Comparison of ENCODE assay signal across 8 mouse cellular contexts in genomic region chrX:56731306-56732201, GRCm38 (mm10). TPM values are rescaled to one million over a fixed set of nuclear protein-coding genes. Genes with fewer than 3 reads are reported as not detected.
DNase-seq lines count a peak whose midpoint lies in the region; ATAC-seq and TF ChIP-seq lines count a peak whose summit lies in the region.
"Had no signal": no experiment of that assay in that cellular context is flagged by ENCODE, and none has a peak within 500 bp of the region (broad histone marks: within the 10 kb centered on the region; RNA-seq: fewer than 3 reads in every experiment).

Fhl1 (plus strand) TSS chrX:56731787.

- peak; percentile 94 for ATAC-seq in embryonic facial prominence, embryonic 14.5 days (ENCODE audit: low read depth)
- peak; percentile 90 for ATAC-seq in limb, embryonic 11.5 days (ENCODE audit: insufficient number of reproducible peaks, low FRiP score, low TSS enrichment, low read depth)
- ATAC-seq in midbrain, embryonic 14.5 days (ENCODE audit: low FRiP score, low TSS enrichment): peak; percentile 91
- ATAC-seq in stomach, embryonic 16.5 days (ENCODE audit: insufficient read depth, low FRiP score): peak; percentile 92

- H3K4me3 ChIP-seq in embryonic facial prominence, embryonic 14.5 days (ENCODE audit: low read depth, low read length): peak within 1 kb of the TSS; percentile 48
- peak within 1 kb of the TSS; percentile 52 for H3K4me3 ChIP-seq in heart, adult 2 months
- H3K4me3 ChIP-seq in kidney, adult 2 months (ENCODE audit: insufficient read depth, low read depth, low read length): peak within 1 kb of the TSS; percentile 93
- peak within 1 kb of the TSS; percentile 47 for H3K4me3 ChIP-seq in limb, embryonic 11.5 days (ENCODE audit: low read depth, low read length)
- H3K4me3 ChIP-seq in midbrain, embryonic 14.5 days (replicated peaks; ENCODE audit: low read depth, low read length): peak within 1 kb of the TSS; percentile 52
- H3K4me3 ChIP-seq in stomach, embryonic 16.5 days (replicated peaks; ENCODE audit: low read length): peak within 1 kb of the TSS; percentile 55

- 24% methylated on average over 10 of the region's 106 CpGs for WGBS in embryonic facial prominence, embryonic 14.5 days
- 16% methylated on average over 73 of the region's 106 CpGs for WGBS in heart, adult 2 months
- WGBS in kidney, adult 2 months: 3% methylated on average over 19 of the region's 106 CpGs
- 23% methylated on average over 28 of the region's 106 CpGs for WGBS in limb, embryonic 11.5 days
- WGBS in midbrain, embryonic 14.5 days: 20% methylated on average over 69 of the region's 106 CpGs
- WGBS in stomach, embryonic 16.5 days: 21% methylated on average over 53 of the region's 106 CpGs

- H3K9me3 ChIP-seq in embryonic facial prominence, embryonic 14.5 days (ENCODE audit: control insufficient read depth, low read length): no peaks in the 10 kb centered on the region
- H3K9me3 ChIP-seq in limb, embryonic 11.5 days (ENCODE audit: control insufficient read depth, low read length): no peaks in the 10 kb centered on the region
- H3K9me3 ChIP-seq in midbrain, embryonic 14.5 days (ENCODE audit: control insufficient read depth, low read length): no peaks in the 10 kb centered on the region
- no peaks in the 10 kb centered on the region for H3K9me3 ChIP-seq in stomach, embryonic 16.5 days (replicated peaks; ENCODE audit: control insufficient read depth, low read length)

- TF ChIP-seq CTCF in heart, adult 2 months (IDR thresholded peaks at IDR 0.05): no peak
- no peak for TF ChIP-seq CTCF in kidney, adult 2 months (conservative IDR thresholded peaks at IDR 0.05; ENCODE audit: insufficient read depth, insufficient read length, low read depth, low read length)

- no peak within 1 kb of the TSS; the same call in 1 of the 2 replicates for H3K27ac ChIP-seq in embryonic facial prominence, embryonic 14.5 days (replicated peaks; ENCODE audit: low read depth, low read length)
- H3K27ac ChIP-seq in heart, adult 2 months: peak within 1 kb of the TSS; percentile 83
- H3K27ac ChIP-seq in kidney, adult 2 months (ENCODE audit: insufficient read depth, low read depth, low read length): peak within 1 kb of the TSS; percentile 92
- no peak within 1 kb of the TSS for H3K27ac ChIP-seq in limb, embryonic 11.5 days (replicated peaks; ENCODE audit: low read depth, low read length)
- peak within 1 kb of the TSS; percentile 87 for H3K27ac ChIP-seq in midbrain, embryonic 14.5 days (replicated peaks; ENCODE audit: low read depth, low read length)
- H3K27ac ChIP-seq in stomach, embryonic 16.5 days (ENCODE audit: low read length): peak within 1 kb of the TSS; percentile 33; the same call in 1 of the 2 replicates
- H3K27ac ChIP-seq: macrophage had no signal

- peak within 1 kb of the TSS; percentile 66 for H3K9ac ChIP-seq in embryonic facial prominence, embryonic 14.5 days (ENCODE audit: low read depth, low read length)
- peak within 1 kb of the TSS; percentile 81 for H3K9ac ChIP-seq in heart, adult 2 months (ENCODE audit: low read depth, low read length)
- H3K9ac ChIP-seq in limb, embryonic 11.5 days (ENCODE audit: low read length): peak within 1 kb of the TSS; percentile 65
- peak within 1 kb of the TSS; percentile 69 for H3K9ac ChIP-seq in midbrain, embryonic 14.5 days (replicated peaks; ENCODE audit: low read length)
- H3K9ac ChIP-seq in stomach, embryonic 16.5 days (ENCODE audit: low read length): peak within 1 kb of the TSS; percentile 73

- H3K4me1 ChIP-seq in embryonic facial prominence, embryonic 14.5 days (ENCODE audit: control insufficient read depth, insufficient read depth, low read length): no peaks in the 10 kb centered on the region
- H3K4me1 ChIP-seq in heart, adult 2 months (ENCODE audit: control insufficient read depth, insufficient read depth, low read length): no peaks in the 10 kb centered on the region; the same call in 1 of the 2 replicates
- peaks cover 3% of the 10 kb centered on the region; the same call in 1 of the 2 replicates for H3K4me1 ChIP-seq in kidney, adult 2 months (ENCODE audit: control insufficient read depth, insufficient read depth, low read length)
- no peaks in the 10 kb centered on the region for H3K4me1 ChIP-seq in limb, embryonic 11.5 days (ENCODE audit: control insufficient read depth, insufficient read depth, low read length)
- H3K4me1 ChIP-seq in midbrain, embryonic 14.5 days (ENCODE audit: control insufficient read depth, insufficient read depth, low read length): no peaks in the 10 kb centered on the region
- H3K4me1 ChIP-seq in stomach, embryonic 16.5 days (ENCODE audit: control insufficient read depth, insufficient read depth, low read length): no peaks in the 10 kb centered on the region

- no peaks in the 10 kb centered on the region for H3K79me2 ChIP-seq in heart, adult 2 months (replicated peaks; ENCODE audit: control insufficient read depth, insufficient read depth, low read length)

- no peak for TF ChIP-seq POLR2A in heart, adult 2 months (IDR thresholded peaks at IDR 0.05; ENCODE audit: insufficient read depth, low read depth, low read length)
- no peak for TF ChIP-seq POLR2A in kidney, adult 2 months (IDR thresholded peaks at IDR 0.05; ENCODE audit: low read depth, low read length)

- H3K36me3 ChIP-seq in embryonic facial prominence, embryonic 14.5 days (ENCODE audit: control insufficient read depth, insufficient read depth, low read length): no peaks in the 10 kb centered on the region
- H3K36me3 ChIP-seq in heart, adult 2 months (ENCODE audit: control insufficient read depth, insufficient read depth, low read length): peaks cover 6% of the 10 kb centered on the region
- no peaks in the 10 kb centered on the region for H3K36me3 ChIP-seq in kidney, adult 2 months (ENCODE audit: control insufficient read depth, insufficient read depth, low read length)
- no peaks in the 10 kb centered on the region for H3K36me3 ChIP-seq in limb, embryonic 11.5 days (ENCODE audit: control insufficient read depth, insufficient read depth, low read length)
- no peaks in the 10 kb centered on the region for H3K36me3 ChIP-seq in midbrain, embryonic 14.5 days (ENCODE audit: control insufficient read depth, insufficient read depth, low read length)
- H3K36me3 ChIP-seq in stomach, embryonic 16.5 days (ENCODE audit: control insufficient read depth, insufficient read depth, low read length): no peaks in the 10 kb centered on the region

- H3K27me3 ChIP-seq in embryonic facial prominence, embryonic 14.5 days (replicated peaks; ENCODE audit: control insufficient read depth, insufficient read depth, low read length): no peaks in the 10 kb centered on the region
- H3K27me3 ChIP-seq in heart, adult 2 months (ENCODE audit: control insufficient read depth, insufficient read depth, low read length): no peaks in the 10 kb centered on the region
- H3K27me3 ChIP-seq in kidney, adult 2 months (replicated peaks; ENCODE audit: control insufficient read depth, insufficient read depth, low read length): no peaks in the 10 kb centered on the region
- no peaks in the 10 kb centered on the region for H3K27me3 ChIP-seq in limb, embryonic 11.5 days (ENCODE audit: control insufficient read depth, insufficient read depth, low read length)
- no peaks in the 10 kb centered on the region for H3K27me3 ChIP-seq in midbrain, embryonic 14.5 days (ENCODE audit: control insufficient read depth, insufficient read depth, low read length)
- no peaks in the 10 kb centered on the region for H3K27me3 ChIP-seq in stomach, embryonic 16.5 days (ENCODE audit: control insufficient read depth, insufficient read depth, low read length)

- TF ChIP-seq EP300 in heart, adult 2 months (IDR thresholded peaks at IDR 0.05; ENCODE audit: insufficient read depth, low read depth, low read length): no peak

- intact Hi-C loops in heart, adult 2 months (cut with DNase I): loop anchor here (2.0 kb wide), 1 partner anchor 81 kb away; no protein-coding TSS in a partner anchor

- DNase-seq in brain, embryonic 18.5 days (ENCODE audit: low read depth, low spot score): peak; percentile 26
- DNase-seq in embryonic facial prominence, embryonic 14.5 days (ENCODE audit: low spot score): peak; percentile 72
- peak; percentile 79 to 86 for DNase-seq in heart, adult 2 months
- peak; percentile 84 for DNase-seq in kidney, adult 2 months
- peak; percentile 65 for DNase-seq in limb, embryonic 11.5 days (ENCODE audit: low spot score)
- peak; percentile 87 for DNase-seq in midbrain, embryonic 14.5 days

- peak within 1 kb of the TSS; percentile 62 for H3K4me2 ChIP-seq in embryonic facial prominence, embryonic 14.5 days (ENCODE audit: low read depth, low read length)
- H3K4me2 ChIP-seq in limb, embryonic 11.5 days (ENCODE audit: low read depth, severe bottlenecking): peak within 1 kb of the TSS; percentile 48
- H3K4me2 ChIP-seq in midbrain, embryonic 14.5 days (ENCODE audit: low read length): peak within 1 kb of the TSS; percentile 55
- H3K4me2 ChIP-seq in stomach, embryonic 16.5 days (ENCODE audit: low read depth, low read length): peak within 1 kb of the TSS; percentile 51

RNA-seq across cellular contexts. Expression of gene Fhl1, which starts in this region (rescaled TPM):
- polyA plus RNA-seq in embryonic facial prominence, embryonic 14.5 days (2014; fragmentation: Nextera tagmentation; extraction: Ambion mirVana): 291 and 452 TPM in 2 replicates
- total RNA-seq in heart, adult 2 months (2021): 100 to 1,000 TPM; 111 to 140 TPM
- polyA plus RNA-seq in heart, adult 2 months (2012; rRNA removed): 123 and 197 TPM in 2 replicates
- 155 and 165 TPM in 2 replicates for polyA plus RNA-seq in kidney, adult 2 months (2012; rRNA removed)
- polyA plus RNA-seq in limb, embryonic 11.5 days (2014; fragmentation: Nextera tagmentation; extraction: Ambion mirVana): 52.0 and 53.4 TPM in 2 replicates
- polyA plus RNA-seq in midbrain, embryonic 14.5 days (2014; fragmentation: Nextera tagmentation; extraction: Ambion mirVana): 156 and 171 TPM in 2 replicates
- polyA plus RNA-seq in stomach, embryonic 16.5 days (2015; fragmentation: Nextera tagmentation; extraction: Ambion mirVana): 143 and 190 TPM in 2 replicates

Comparison
In these comparisons a context has a peak if more than half of its experiments do, and no peak if none do; other contexts are left out.
1. DNase-seq: peak in every context shown above with its lines; median percentile 87 in midbrain, embryonic 14.5 days; 84 in kidney, adult 2 months; 82 in heart, adult 2 months; 72 in embryonic facial prominence, embryonic 14.5 days; 65 in limb, embryonic 11.5 days; 26 in brain, embryonic 18.5 days.
2. H3K27ac ChIP-seq: peak in heart, adult 2 months (single experiment), kidney, adult 2 months (single experiment), midbrain, embryonic 14.5 days (single experiment) and stomach, embryonic 16.5 days (single experiment); none in embryonic facial prominence, embryonic 14.5 days (single experiment) and limb, embryonic 11.5 days (single experiment).
3. Peak in every context shown above with its lines, with median percentiles within 50 percentile points of each other: ATAC-seq, H3K4me2 ChIP-seq, H3K4me3 ChIP-seq and H3K9ac ChIP-seq.